Mouse (Mus musculus): ENCODE data around the gene Zfp831. TPM values are rescaled to one million over a fixed set of nuclear protein-coding genes. Genes with fewer than 3 reads are reported as not detected.
A peak's percentile ranks its signal among the peaks of the same experiment; 100 is the strongest.

Gene Zfp831
- total RNA-seq (2021): under 1 TPM; 0.10 to 0.12 TPM
- polyA plus RNA-seq (2012; rRNA removed): 0.03 TPM in 2 replicates
- long read RNA-seq, partial matches to known transcripts: 0 of 1 reads
- long read RNA-seq, other reads (novel, unspliced or antisense): 1 of 1 reads

DNA sequence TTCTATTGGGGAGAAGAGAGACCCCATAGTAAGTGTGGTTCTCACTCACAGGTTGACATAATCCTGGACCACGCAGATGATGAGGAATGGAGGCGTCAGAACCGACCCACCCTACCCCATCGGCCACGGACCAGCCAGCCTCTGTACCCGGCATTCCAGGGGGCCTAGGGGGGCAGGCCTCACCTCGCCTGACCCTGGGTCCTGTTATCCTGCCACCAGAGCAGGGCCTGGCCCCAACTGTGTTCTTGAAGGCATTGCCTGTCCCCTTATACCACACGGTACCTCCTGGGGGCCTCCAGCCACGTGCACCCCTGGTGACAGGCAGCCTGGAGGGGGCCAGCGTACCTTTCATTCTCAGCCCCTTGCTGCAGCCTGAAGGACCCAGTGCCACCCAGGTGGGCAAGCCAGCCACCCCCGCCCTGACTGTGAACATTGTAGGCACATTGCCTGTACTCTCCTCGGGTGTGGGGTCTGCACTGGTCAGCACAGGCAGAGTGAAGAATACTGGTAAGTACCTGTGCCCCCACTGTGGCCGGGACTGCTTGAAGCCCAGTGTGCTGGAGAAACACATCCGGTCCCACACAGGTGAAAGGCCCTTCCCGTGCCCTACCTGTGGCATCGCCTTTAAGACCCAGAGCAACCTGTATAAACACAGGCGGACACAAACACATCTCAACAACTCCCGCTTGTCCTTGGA lies at the start of gene Zfp831:
Gene Zfp831 (plus strand): TSS at position 87 of the 697 bp plus-strand sequence.
- DNase-seq: no peak

DNA sequence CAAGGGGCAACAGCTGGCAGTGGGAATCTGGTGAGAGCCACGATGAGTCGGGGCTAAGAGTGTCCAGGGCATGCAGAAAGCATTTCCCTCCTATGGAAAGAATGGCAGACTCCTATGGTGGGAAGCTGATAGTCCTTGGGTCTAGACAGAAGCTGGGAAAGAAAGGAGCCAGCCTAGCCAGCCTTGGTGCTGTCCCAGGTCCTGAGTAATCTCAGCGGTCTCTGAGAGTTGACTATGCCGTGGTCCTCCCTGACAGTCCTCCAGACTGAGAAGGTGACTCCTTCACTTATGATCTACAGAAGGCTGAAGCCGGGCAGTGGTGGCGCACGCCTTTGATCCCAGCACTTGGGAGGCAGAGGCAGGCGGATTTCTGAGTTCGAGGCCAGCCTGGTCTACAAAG lies 48.4 kb upstream of the Zfp831 start:
- DNase-seq: no peak

GRCm38 (mm10) chr2:174595611-174596010 lies 47.7 kb upstream of the Zfp831 start:
- DNase-seq: peak; percentile 78

DNA sequence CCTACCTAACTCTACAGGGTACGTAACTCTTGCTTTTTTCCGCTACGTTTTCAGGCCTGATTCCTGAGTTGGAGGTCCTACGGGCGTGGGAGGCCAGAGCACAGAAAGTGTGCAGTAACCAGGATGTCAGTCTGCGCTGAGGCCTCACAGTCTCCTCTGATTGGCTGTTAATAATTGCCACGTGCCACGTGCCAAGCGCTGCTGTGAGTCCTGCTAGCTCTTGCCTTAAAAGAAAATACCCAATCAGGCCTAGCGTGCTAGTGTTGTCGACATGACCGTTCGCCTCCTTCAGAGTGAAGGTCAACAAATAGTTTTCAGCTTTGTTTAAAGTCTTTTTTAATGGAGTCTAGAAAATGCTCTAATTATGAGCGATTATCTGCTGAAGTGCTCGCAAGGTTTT lies 46.9 kb upstream of the Zfp831 start:
- no peak for DNase-seq

DNA sequence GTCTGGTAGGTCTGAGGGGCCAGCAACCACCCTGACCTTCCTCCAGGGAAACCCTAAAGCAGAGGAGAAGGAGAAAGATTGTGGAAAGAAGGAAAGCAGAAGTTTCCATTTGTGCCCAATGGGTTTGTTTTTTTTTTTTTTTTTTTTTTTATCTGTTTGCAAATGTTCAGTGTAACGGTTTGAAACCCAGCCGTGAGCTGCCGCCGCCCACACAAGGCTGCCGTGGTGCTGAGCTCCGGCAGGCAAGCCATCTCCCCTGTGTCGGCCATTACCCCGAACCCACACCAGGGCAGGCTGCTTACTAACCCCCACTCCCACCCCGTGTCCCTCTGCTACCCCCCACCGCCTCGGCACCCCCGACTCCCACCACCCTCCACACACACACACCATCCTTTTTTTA lies 44.9 kb upstream of the Zfp831 start:
- DNase-seq: no peak

- DNase-seq: no peak
These were observed 44.2 kb upstream of the Zfp831 start for GRCm38 (mm10) chr2:174599071-174599635.

GRCm38 (mm10) chr2:174599853-174600271 lies 43.5 kb upstream of the Zfp831 start:
- peak; percentile 82 for DNase-seq

GRCm38 (mm10) chr2:174601938-174602685 lies 41.2 kb upstream of the Zfp831 start:
- DNase-seq: no peak

DNA sequence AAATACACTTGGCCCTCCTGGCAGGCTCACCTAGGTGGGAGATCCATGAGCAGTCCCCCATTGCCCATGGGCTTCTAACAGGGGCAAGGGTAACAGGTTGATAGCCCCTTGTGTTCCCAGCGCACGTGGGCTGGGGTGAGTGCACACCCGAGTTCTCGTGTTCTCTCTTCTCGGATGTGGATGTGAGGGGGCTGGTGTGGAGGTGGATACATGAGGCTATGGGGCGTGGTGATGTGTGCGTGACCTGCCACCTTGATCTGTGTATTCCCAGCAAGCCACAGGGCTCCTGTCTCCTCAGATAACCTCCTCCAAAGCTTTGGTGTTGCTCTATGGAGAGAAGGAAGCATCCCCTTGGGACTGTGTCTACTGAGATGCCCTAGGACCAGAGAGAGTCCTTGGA lies 40.0 kb upstream of the Zfp831 start:
- no peak for DNase-seq

- no peak for DNase-seq
These were observed 38.3 kb upstream of the Zfp831 start for GRCm38 (mm10) chr2:174605020-174605419.

GRCm38 (mm10) chr2:174605442-174606087 lies 37.8 kb upstream of the Zfp831 start:
- DNase-seq: peak; percentile 25

DNA sequence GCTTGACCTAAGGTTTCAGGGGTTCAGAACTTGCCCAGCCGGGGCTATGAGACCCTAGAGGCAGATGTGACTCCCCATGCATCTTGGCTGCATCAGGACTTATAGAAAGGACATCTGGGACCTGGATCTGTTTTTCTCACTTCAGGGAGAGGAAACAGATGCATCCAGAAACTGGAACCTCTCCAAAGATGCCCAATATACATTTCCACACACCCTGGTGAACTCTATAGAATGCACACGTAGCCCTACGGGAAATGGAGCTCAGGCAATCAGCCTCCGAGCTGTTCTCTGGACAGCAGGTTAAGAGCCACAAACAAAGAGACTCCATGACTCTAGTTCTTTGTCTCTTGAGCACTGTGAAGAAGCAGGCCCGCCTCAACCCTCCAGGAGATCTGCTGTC lies 37.0 kb upstream of the Zfp831 start:
- DNase-seq: no peak

- peak; percentile 32 for DNase-seq
These were observed 33.4 kb upstream of the Zfp831 start for GRCm38 (mm10) chr2:174609892-174610291.

DNA sequence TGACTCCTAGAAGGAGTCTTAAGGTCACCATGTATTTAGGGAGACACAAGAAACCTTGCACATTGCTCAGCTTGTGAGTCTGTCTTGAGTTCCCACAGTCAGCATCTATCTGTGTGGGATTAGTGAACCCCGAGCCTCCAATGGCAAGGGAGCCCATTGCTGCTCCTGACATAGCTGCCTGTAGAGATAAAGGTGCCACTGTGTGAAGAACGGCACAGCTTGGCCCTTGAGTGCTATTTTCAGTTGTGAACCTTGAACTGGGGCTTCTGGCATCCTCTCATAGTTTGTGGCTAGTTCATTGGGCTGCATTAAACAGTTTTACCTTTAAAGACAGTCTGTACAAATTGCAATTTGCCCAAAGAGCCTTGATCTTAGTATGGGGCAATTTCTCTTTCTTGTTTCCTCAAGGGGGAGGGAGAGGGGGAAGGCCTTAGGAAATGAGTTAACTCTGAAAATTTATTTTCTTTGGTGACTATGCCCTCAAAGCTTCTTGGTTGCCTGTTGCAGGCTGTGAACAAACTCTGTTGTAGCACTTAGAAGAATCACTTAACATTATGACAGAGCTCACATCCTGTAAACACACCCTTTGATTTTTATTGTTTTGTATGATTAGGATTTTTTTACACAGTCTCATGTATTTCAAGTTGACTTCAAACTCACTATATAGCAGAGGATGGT lies 30.8 kb upstream of the Zfp831 start:
- peak; percentile 51 for DNase-seq

GRCm38 (mm10) chr2:174613221-174613620 lies 30.1 kb upstream of the Zfp831 start:
- DNase-seq: no peak

GRCm38 (mm10) chr2:174613921-174614441 lies 29.4 kb upstream of the Zfp831 start:
- no peak for DNase-seq

- DNase-seq: no peak
These were observed 21.5 kb upstream of the Zfp831 start for GRCm38 (mm10) chr2:174621881-174622280.

DNA sequence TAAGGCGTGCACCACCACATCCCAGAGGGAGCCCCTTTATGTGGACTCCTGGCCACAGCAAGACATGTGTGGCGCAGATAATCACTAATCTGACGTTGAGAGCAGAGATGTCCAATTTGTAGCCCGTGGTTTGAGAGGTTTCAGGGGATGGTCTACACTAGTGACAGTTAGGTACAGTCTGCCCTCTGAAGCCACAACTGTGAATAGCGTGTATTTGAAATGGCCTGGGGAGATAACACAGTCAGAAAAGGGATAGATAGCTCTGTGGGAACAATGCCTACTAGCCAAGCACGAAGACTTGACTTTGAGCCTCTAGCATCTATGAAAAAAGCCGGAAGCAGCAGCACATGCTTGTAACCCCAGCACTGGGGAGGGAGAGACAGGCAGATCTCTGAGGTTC lies 18.9 kb upstream of the Zfp831 start:
- DNase-seq: no peak

- no peak for DNase-seq
These were observed 16.3 kb upstream of the Zfp831 start for GRCm38 (mm10) chr2:174627021-174627420.

GRCm38 (mm10) chr2:174629299-174629850 lies 14.0 kb upstream of the Zfp831 start:
- DNase-seq: no peak

- DNase-seq: no peak
These were observed 6.6 kb upstream of the Zfp831 start for GRCm38 (mm10) chr2:174636750-174637149.
